Mouse (Mus musculus) liver, embryonic 14 days (tissue): Measurements from ENCODE around the gene Serpinb9e. TPM values are rescaled to one million over a fixed set of nuclear protein-coding genes. Genes with fewer than 3 reads are reported as not detected.

Experiments used
- polyA plus RNA-seq: library from polyadenylated mRNA; depleted of rRNA; stranded (reverse); fragments of >200 nt; gene quantifications from 2 replicates; pipeline ENCODE4 v1.2.3, GENCODE M21; 2012; rRNA removed

Serpinb9e gene
- 0.01 and 0.03 TPM in 2 replicates for polyA plus RNA-seq

DNA sequence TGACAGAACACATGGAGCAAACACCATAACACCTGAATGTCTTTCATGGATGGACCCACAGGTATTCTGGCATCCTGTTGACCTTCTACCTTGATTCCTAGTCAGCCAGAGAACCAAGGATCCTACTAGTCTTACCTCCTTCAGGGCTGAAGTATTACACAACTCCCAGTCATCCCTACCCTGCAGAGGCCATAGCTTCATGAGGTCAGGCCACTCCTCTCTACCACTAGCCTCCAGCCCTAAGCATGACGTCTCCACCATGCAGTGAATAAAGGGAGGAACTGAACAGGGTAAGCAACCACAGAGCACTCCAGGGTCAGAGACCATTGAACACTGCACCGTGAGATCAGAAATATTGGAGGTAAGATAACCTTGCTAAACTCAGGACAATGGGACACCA lies at the start of gene Serpinb9e:
Serpinb9e (plus strand) TSS at position 301 of the 400 bp plus-strand sequence.

Other genes with a start within 250 kb of the Serpinb9e start
- gene Serpinb9, start 246.4 kb upstream of the Serpinb9e start, polyA plus RNA-seq = 1.1 and 1.2 TPM in 2 replicates
- 0.01 and 0.03 TPM in 2 replicates for gene Serpinb9b, start 222.2 kb upstream of the Serpinb9e start, polyA plus RNA-seq
- gene Serpinb1b, start 171.0 kb upstream of the Serpinb9e start, polyA plus RNA-seq = 0.02 TPM in 1 of 2 replicates, not detected in the other
- 0.01 TPM in 1 of 2 replicates, not detected in the other for gene Serpinb9c, start 89.9 kb upstream of the Serpinb9e start, polyA plus RNA-seq
- gene Serpinb9d, start 56.7 kb upstream of the Serpinb9e start, polyA plus RNA-seq = not detected in 2 replicates
- 0.01 TPM in 1 of 2 replicates, not detected in the other for gene Serpinb9f, start 74.5 kb downstream of the Serpinb9e start, polyA plus RNA-seq
- not detected in 2 replicates for gene Gm11397, start 146.1 kb downstream of the Serpinb9e start, polyA plus RNA-seq
- gene Serpinb9g, start 235.2 kb downstream of the Serpinb9e start, polyA plus RNA-seq = 0.03 TPM in 1 of 2 replicates, not detected in the other